Mouse (Mus musculus) MEL (cell line): ENCODE results near the gene Spock3. TPM values are rescaled to one million over a fixed set of nuclear protein-coding genes. Genes with fewer than 3 reads are reported as not detected.

ENCODE experiments used
- DNase-seq: peaks from one replicate; pipeline ENCODE4 v3.0.0; 2011; ENCODE audit warnings: low read depth, low spot score
- H3K27ac ChIP-seq: 2 replicates; pipeline ENCODE4 v1.5.1; 2012; ENCODE audit warnings: low read depth, mild to moderate bottlenecking, control low read depth, low read length, moderate library complexity; ENCODE audit not compliant: control insufficient read depth
- H3K27me3 ChIP-seq, 2 experiments: fragments of 150-350 bp in 1 of 2; sonication (generic) in 1 of 2; 2 replicates each; pipeline ENCODE4 v1.6.1; 2012; ENCODE audit warnings: low read length in 2 of 2, mild to moderate bottlenecking in 2 of 2, improper control_type of control experiment in 1 of 2, moderate library complexity in 1 of 2; ENCODE audit not compliant: insufficient read depth in 2 of 2, control insufficient read depth in 1 of 2
- H3K36me3 ChIP-seq, 2 experiments: 2 replicates each; pipeline ENCODE4 v1.6.1; 2012 to 2014; ENCODE audit warnings: low read length in 2 of 2, improper control_type of control experiment in 1 of 2, inconsistent platforms in 1 of 2, mild to moderate bottlenecking in 1 of 2; ENCODE audit not compliant: insufficient read depth in 2 of 2, control insufficient read depth in 1 of 2
- H3K4me1 ChIP-seq, 2 experiments: fragments of 150-350 bp in 1 of 2; sonication (generic) in 1 of 2; 2 replicates each; pipeline ENCODE4 v1.6.1; 2012; ENCODE audit warnings: low read length in 2 of 2, improper control_type of control experiment in 1 of 2, mild to moderate bottlenecking in 1 of 2; ENCODE audit not compliant: insufficient read depth in 2 of 2, control insufficient read depth in 1 of 2
- H3K4me3 ChIP-seq, 2 experiments: fragments of 150-350 bp in 1 of 2; sonication (generic) in 1 of 2; 2 replicates each; pipeline ENCODE4 v1.5.1; 2012; ENCODE audit warnings: low read depth in 2 of 2, low read length in 2 of 2, mild to moderate bottlenecking in 2 of 2, moderate library complexity in 2 of 2, control low read depth in 1 of 2, improper control_type of control experiment in 1 of 2; ENCODE audit not compliant: control insufficient read depth in 1 of 2, insufficient read depth in 1 of 2
- H3K79me2 ChIP-seq: 2 replicates; pipeline ENCODE4 v1.6.1; 2012; ENCODE audit warnings: mild to moderate bottlenecking, low read length, moderate library complexity; ENCODE audit not compliant: control insufficient read depth, poor library complexity, insufficient read depth
- H3K9ac ChIP-seq: 2 replicates; pipeline ENCODE4 v1.6.1; 2012; ENCODE audit warnings: low read depth, mild to moderate bottlenecking, control low read depth, low read length, moderate library complexity; ENCODE audit not compliant: control insufficient read depth, poor library complexity, severe bottlenecking
- H3K9me3 ChIP-seq: fragments of 150-350 bp; sonication (generic); replicated peaks from 2 replicates; pipeline ENCODE4 v1.6.1; 2012; ENCODE audit warnings: mild to moderate bottlenecking, low read length, improper control_type of control experiment, moderate library complexity; ENCODE audit not compliant: insufficient read depth
- BHLHE40 ChIP-seq: IDR thresholded peaks from 2 replicates; pipeline ENCODE4 v1.6.1; 2012; ENCODE audit warnings: low read depth, mild to moderate bottlenecking, inconsistent platforms, low read length, improper control_type of control experiment, borderline replicate concordance
- CHD1 ChIP-seq: IDR thresholded peaks from 2 replicates; pipeline ENCODE4 v1.6.1; 2012; ENCODE audit warnings: low read depth, mild to moderate bottlenecking, inconsistent platforms, low read length, improper control_type of control experiment
- CTCF ChIP-seq, 3 experiments: IDR thresholded peaks in 2 of 3; conservative IDR thresholded peaks in 1 of 3; 2 replicates each; pipeline ENCODE4 v1.5.1; 2011 to 2012; ENCODE audit warnings: low read length in 3 of 3, low read depth in 2 of 3, mild to moderate bottlenecking in 2 of 3, improper control_type of control experiment in 1 of 3, inconsistent platforms in 1 of 3, mixed read lengths in 1 of 3, moderate library complexity in 1 of 3; ENCODE audit not compliant: control insufficient read depth in 1 of 3, insufficient read depth in 1 of 3, poor library complexity in 1 of 3, severe bottlenecking in 1 of 3
- E2F4 ChIP-seq: IDR thresholded peaks from 2 replicates; pipeline ENCODE4 v1.6.1; 2011; ENCODE audit warnings: low read depth, low read length, improper control_type of control experiment, borderline replicate concordance
- ELF1 ChIP-seq: IDR thresholded peaks from 2 replicates; pipeline ENCODE4 v1.6.1; 2014; ENCODE audit warnings: low read depth, mild to moderate bottlenecking, inconsistent platforms, low read length, improper control_type of control experiment, moderate library complexity
- MAFK ChIP-seq: IDR thresholded peaks from 2 replicates; pipeline ENCODE4 v1.6.1; 2011; ENCODE audit warnings: low read depth, mild to moderate bottlenecking, low read length, improper control_type of control experiment, borderline replicate concordance
- MEF2A ChIP-seq: IDR thresholded peaks from 2 replicates; pipeline ENCODE4 v1.6.1; 2014; ENCODE audit warnings: low read depth, mild to moderate bottlenecking, inconsistent platforms, low read length, improper control_type of control experiment; ENCODE audit not compliant: poor library complexity, insufficient replicate concordance, severe bottlenecking; ENCODE audit errors: extremely low read depth
- MYB ChIP-seq: IDR thresholded peaks from 2 replicates; pipeline ENCODE4 v1.6.1; 2011; ENCODE audit warnings: mild to moderate bottlenecking, low read depth, low read length, improper control_type of control experiment
- MYC ChIP-seq: IDR thresholded peaks from 2 replicates; pipeline ENCODE4 v1.6.1; 2011; ENCODE audit warnings: low read depth, mild to moderate bottlenecking, low read length, improper control_type of control experiment, moderate library complexity
- NELFE ChIP-seq: IDR thresholded peaks from 2 replicates; pipeline ENCODE4 v1.6.1; 2011; ENCODE audit warnings: low read depth, low read length, improper control_type of control experiment
- POLR2AphosphoS5 ChIP-seq: IDR thresholded peaks from 2 replicates; pipeline ENCODE4 v1.6.1; 2012; ENCODE audit warnings: low read depth, borderline replicate concordance, mild to moderate bottlenecking, inconsistent platforms, low read length, moderate library complexity, mixed read lengths
- RAD21 ChIP-seq: IDR thresholded peaks from 2 replicates; pipeline ENCODE4 v1.6.1; 2011; ENCODE audit warnings: mild to moderate bottlenecking, low read depth, low read length, improper control_type of control experiment
- RCOR1 ChIP-seq: IDR thresholded peaks from 2 replicates; pipeline ENCODE4 v1.6.1; 2012; ENCODE audit warnings: low read depth, mild to moderate bottlenecking, inconsistent platforms, low read length, improper control_type of control experiment
- SMC3 ChIP-seq: IDR thresholded peaks from 2 replicates; pipeline ENCODE4 v1.6.1; 2011; ENCODE audit warnings: low read depth, low read length, improper control_type of control experiment
- TCF12 ChIP-seq: IDR thresholded peaks from 2 replicates; pipeline ENCODE4 v1.6.1; 2014; ENCODE audit warnings: low read depth, mild to moderate bottlenecking, inconsistent platforms, low read length, improper control_type of control experiment, moderate library complexity
- UBTF ChIP-seq: IDR thresholded peaks from 2 replicates; pipeline ENCODE4 v1.6.1; 2012; ENCODE audit warnings: low read depth, mild to moderate bottlenecking, inconsistent platforms, low read length, improper control_type of control experiment, moderate library complexity, borderline replicate concordance; ENCODE audit not compliant: insufficient read depth
- USF2 ChIP-seq, 2 experiments: IDR thresholded peaks; 2 replicates each; pipeline ENCODE4 v1.6.1; 2011 to 2012; ENCODE audit warnings: improper control_type of control experiment in 2 of 2, low read length in 2 of 2, borderline replicate concordance in 1 of 2, inconsistent platforms in 1 of 2, low read depth in 1 of 2, mild to moderate bottlenecking in 1 of 2; ENCODE audit not compliant: insufficient read depth in 1 of 2
- ZKSCAN1 ChIP-seq: IDR thresholded peaks from 2 replicates; pipeline ENCODE4 v1.6.1; 2012; ENCODE audit warnings: low read depth, mild to moderate bottlenecking, inconsistent platforms, low read length, improper control_type of control experiment, moderate library complexity
- ZMIZ1 ChIP-seq: IDR thresholded peaks from 2 replicates; pipeline ENCODE4 v1.6.1; 2012; ENCODE audit warnings: low read depth, mild to moderate bottlenecking, inconsistent platforms, low read length, improper control_type of control experiment, moderate library complexity
- ZNF384 ChIP-seq: IDR thresholded peaks from 2 replicates; pipeline ENCODE4 v1.6.1; 2012; ENCODE audit warnings: low read depth, mild to moderate bottlenecking, inconsistent platforms, low read length, improper control_type of control experiment
- polyA plus RNA-seq, 2 experiments: library from polyadenylated mRNA; stranded (reverse) in 1 of 2; unstranded in 1 of 2; fragments of >175 nt in 1 of 2; fragments of >200 nt in 1 of 2; gene quantifications; 2 replicates each; pipeline versions ENCODE4 v1.2.1 to v1.2.4; 2012; ENCODE audit warnings: low replicate concordance in 2 of 2, low read depth in 1 of 2; ENCODE audit not compliant: insufficient read length in 2 of 2, insufficient read depth in 1 of 2, missing spikeins in 1 of 2
- total RNA-seq: library from RNA; depleted of rRNA; stranded (reverse); fragments of 300-350 nt; gene quantifications from 2 replicates; pipeline ENCODE4 v1.2.3, GENCODE M21; 2012

Spock3 gene
- total and polyA plus RNA-seq, 3 experiments = not detected

- H3K9me3 ChIP-seq = no peaks in the 10 kb centered on the region
- H3K79me2 ChIP-seq = no peaks in the 10 kb centered on the region
- TF ChIP-seq POLR2AphosphoS5 (no peak), MAFK (no peak), CTCF (IDR thresholded peaks at IDR 0.05 in 2 of 3, conservative IDR thresholded peaks at IDR 0.05 in 1 of 3; ENCODE audit: control insufficient read depth in 1 of 3, insufficient read depth in 1 of 3, low read depth in 2 of 3, low read length in 3 of 3, poor library complexity in 1 of 3, severe bottlenecking in 1 of 3) (no peak), ELF1 (no peak), ZNF384 (no peak), E2F4 (no peak), ZKSCAN1 (no peak), CHD1 (no peak), SMC3 (no peak), RCOR1 (no peak), NELFE (no peak)
- H3K27ac ChIP-seq = no peak overlapping the region
- no peaks in the 10 kb centered on the region for H3K4me1 ChIP-seq
- H3K9ac ChIP-seq = no peak overlapping the region
- H3K27me3 ChIP-seq = no peaks in the 10 kb centered on the region
- H3K36me3 ChIP-seq = no peaks in the 10 kb centered on the region
- DNase-seq = no peak
- no peak overlapping the region for H3K4me3 ChIP-seq
These were observed 1.7 kb downstream of the Spock3 start for GRCm38 (mm10) chr8:62952481-62952880.

GRCm38 (mm10) chr8:62962608-62963007, 11.8 kb downstream of the Spock3 start:
- no peaks in the 10 kb centered on the region for H3K4me1 ChIP-seq
- H3K4me3 ChIP-seq = no peak overlapping the region
- no peak overlapping the region for H3K27ac ChIP-seq
- TF ChIP-seq SMC3 (no peak), USF2 (IDR thresholded peaks at IDR 0.05; ENCODE audit: borderline replicate concordance in 1 of 2, insufficient read depth in 1 of 2, low read depth in 1 of 2, low read length in 2 of 2) (no peak), ZMIZ1 (no peak), UBTF (no peak), E2F4 (no peak), MYB (no peak), CTCF (IDR thresholded peaks at IDR 0.05 in 2 of 3, conservative IDR thresholded peaks at IDR 0.05 in 1 of 3; ENCODE audit: control insufficient read depth in 1 of 3, insufficient read depth in 1 of 3, low read depth in 2 of 3, low read length in 3 of 3, poor library complexity in 1 of 3, severe bottlenecking in 1 of 3) (no peak), MYC (no peak), ZKSCAN1 (no peak), TCF12 (no peak), BHLHE40 (no peak), MEF2A (no peak), RAD21 (no peak)
- no peaks in the 10 kb centered on the region for H3K27me3 ChIP-seq
- no peak for DNase-seq
- H3K36me3 ChIP-seq = no peaks in the 10 kb centered on the region
- H3K79me2 ChIP-seq = no peaks in the 10 kb centered on the region
- no peaks in the 10 kb centered on the region for H3K9me3 ChIP-seq
- no peak overlapping the region for H3K9ac ChIP-seq
